Mouse (Mus musculus) lung, postnatal 0 days (tissue): ENCODE data around the gene Zbtb9. TPM values are rescaled to one million over a fixed set of nuclear protein-coding genes. Genes with fewer than 3 reads are reported as not detected.

Experiments
- ATAC-seq: fragments of 200-750 bp; cut with Nextera tagmentation; 2 replicates; pipeline ENCODE4 v1.8.0; 2017; ENCODE audit warnings: moderate library complexity
- DNase-seq: peaks from one replicate; pipeline ENCODE4 v3.0.0-alpha.2; 2016; ENCODE audit warnings: low spot score
- H3K27ac ChIP-seq: fragments of 300-500 bp; sonication (generic); 2 replicates; pipeline ENCODE4 v1.5.1; 2014; ENCODE audit warnings: antibody characterized with exemption, mild to moderate bottlenecking, low read length, mixed read lengths
- H3K27me3 ChIP-seq: fragments of 300-500 bp; sonication (generic); replicated peaks from 2 replicates; pipeline ENCODE4 v1.6.1; 2014; ENCODE audit warnings: low read length, mixed read lengths; ENCODE audit not compliant: insufficient read depth
- H3K36me3 ChIP-seq: fragments of 300-500 bp; sonication (generic); 2 replicates; pipeline ENCODE4 v1.6.1; 2014; ENCODE audit warnings: low read length, mixed read lengths; ENCODE audit not compliant: insufficient read depth
- H3K4me1 ChIP-seq: fragments of 300-500 bp; sonication (generic); 2 replicates; pipeline ENCODE4 v1.6.1; 2014; ENCODE audit warnings: antibody characterized with exemption, low read depth, low read length, mixed read lengths; ENCODE audit not compliant: insufficient read depth
- H3K4me2 ChIP-seq: fragments of 300-500 bp; sonication (generic); replicated peaks from 2 replicates; pipeline ENCODE4 v1.6.1; 2014; ENCODE audit warnings: low read depth, mild to moderate bottlenecking, low read length, moderate library complexity, mixed read lengths
- H3K4me3 ChIP-seq: fragments of 300-500 bp; sonication (generic); 2 replicates; pipeline ENCODE4 v1.5.1; 2014; ENCODE audit warnings: low read depth, low read length
- H3K9ac ChIP-seq: fragments of 300-500 bp; sonication (generic); replicated peaks from 2 replicates; pipeline ENCODE4 v1.6.1; 2014; ENCODE audit warnings: low read depth, mild to moderate bottlenecking
- H3K9me3 ChIP-seq: fragments of 300-500 bp; sonication (generic); 2 replicates; pipeline ENCODE4 v1.6.1; 2016; ENCODE audit warnings: low read length, mixed read lengths
- CTCF ChIP-seq: IDR thresholded peaks from 2 replicates; pipeline ENCODE4 v1.5.1; 2016; ENCODE audit warnings: antibody characterized with exemption, mild to moderate bottlenecking
- EP300 ChIP-seq: IDR thresholded peaks from 2 replicates; pipeline ENCODE4 v1.6.1; 2016; ENCODE audit warnings: antibody characterized with exemption, mild to moderate bottlenecking, control low read depth
- WGBS: fragments of 180-500 bp; shearing (Covaris S2); extraction: QIAGEN DNeasy Blood & Tissue Kit; methylation state at CpG from one replicate; pipeline ENCODE4 v1.1.7; 2014; 5-methylcytosine and 5-hydroxymethylcytosine counted together
- polyA plus RNA-seq: library from polyadenylated mRNA; unstranded; fragments of >200 nt; fragmentation: Nextera tagmentation; extraction: Ambion mirVana; gene quantifications from 2 replicates; pipeline ENCODE4 v1.2.1, GENCODE M21; 2015

Zbtb9 gene
- polyA plus RNA-seq, 1 experiment from 2014 or later: 9.3 TPM

DNA sequence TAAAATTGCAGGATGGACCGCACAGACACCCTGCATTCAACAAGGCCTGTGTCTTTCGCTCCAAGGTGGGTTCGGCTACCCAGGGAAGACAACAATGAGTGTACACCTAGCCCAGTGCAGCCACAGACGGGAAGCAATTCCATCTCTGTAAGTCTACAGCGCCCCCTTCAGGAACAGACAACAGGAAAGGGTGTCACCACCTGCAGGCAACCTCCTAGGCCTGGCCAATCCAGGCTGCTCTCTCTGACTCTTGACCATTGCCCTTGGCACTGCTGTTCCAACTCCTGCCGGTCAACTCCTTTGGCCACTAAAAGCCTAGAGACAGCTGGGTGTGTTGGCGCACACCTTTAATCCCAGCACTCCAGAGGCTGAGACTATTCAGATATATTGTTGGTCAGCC, 28.2 kb downstream of the Zbtb9 start:
- WGBS: 76% methylated on average over 7 of the region's 7 CpGs
- Histone ChIP-seq H3K4me2 (no peak overlapping the region), H3K4me3 (no peak overlapping the region), H3K27ac (no peak overlapping the region), H3K27me3 (no peaks in the 10 kb centered on the region), H3K36me3 (no peaks in the 10 kb centered on the region), H3K4me1 (no peaks in the 10 kb centered on the region), H3K9ac (no peak overlapping the region), H3K9me3 (no peaks in the 10 kb centered on the region)
- ATAC-seq (no peak), DNase-seq (peak; percentile 24)
- TF ChIP-seq EP300: no peak
- peak; percentile 65 for TF ChIP-seq CTCF

DNA sequence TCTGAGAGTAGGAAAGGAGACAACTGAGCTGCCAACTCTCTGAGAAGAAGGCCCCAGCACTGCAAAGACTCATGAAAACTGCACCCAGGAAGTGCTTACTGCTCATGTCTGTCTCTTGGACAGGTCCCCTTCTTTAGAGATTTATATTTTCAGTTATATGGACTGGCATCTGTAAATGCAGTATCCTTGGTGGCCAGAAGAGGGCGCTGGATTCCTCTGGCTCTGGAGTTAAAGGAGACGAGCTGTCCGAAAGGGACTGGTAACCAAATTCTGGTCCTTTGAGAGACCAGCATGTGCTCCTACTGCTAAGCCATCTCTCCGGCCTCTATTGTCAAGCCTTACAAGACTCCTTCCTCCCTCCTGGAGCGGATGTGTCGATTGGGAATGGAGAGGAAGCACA, 28.9 kb downstream of the Zbtb9 start:
- DNase-seq: peak; percentile 24

DNA sequence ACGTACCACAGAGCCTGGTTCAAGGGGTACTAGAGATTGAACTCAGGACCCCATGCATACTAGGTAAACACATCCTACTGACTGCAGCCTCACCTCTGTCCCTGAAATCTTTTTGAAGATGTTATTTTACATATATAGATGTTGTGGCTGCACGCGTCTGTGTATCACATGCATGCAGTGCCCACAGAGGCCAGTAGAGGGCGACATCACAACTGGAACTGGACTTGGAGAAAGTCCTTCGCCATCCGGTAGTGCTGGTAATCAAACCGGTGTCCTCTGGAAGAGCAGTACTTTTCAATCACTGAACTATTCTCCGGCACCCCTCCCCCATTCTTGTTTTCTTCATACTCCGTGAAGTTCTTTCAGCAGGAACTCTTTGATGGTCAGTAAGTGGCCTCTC, 31.5 kb downstream of the Zbtb9 start:
- H3K4me3 ChIP-seq: no peak overlapping the region
- no peaks in the 10 kb centered on the region for H3K27me3 ChIP-seq
- peak; percentile 51 for DNase-seq
- ATAC-seq: no peak
- WGBS: 38% methylated on average over 9 of the region's 9 CpGs
- no peaks in the 10 kb centered on the region for H3K4me1 ChIP-seq
- H3K4me2 ChIP-seq: no peak overlapping the region
- H3K9ac ChIP-seq: no peak overlapping the region
- TF ChIP-seq EP300 (no peak), CTCF (peak; percentile 84)
- H3K27ac ChIP-seq: no peak overlapping the region
- H3K36me3 ChIP-seq: no peaks in the 10 kb centered on the region
- no peaks in the 10 kb centered on the region for H3K9me3 ChIP-seq

More for the DNA sequence above, 28.9 kb downstream of the Zbtb9 start:
- no peak overlapping the region for H3K4me2 ChIP-seq
- TF ChIP-seq CTCF (peak; percentile 74), EP300 (no peak)
- no peaks in the 10 kb centered on the region for H3K9me3 ChIP-seq
- no peak for ATAC-seq
- no peaks in the 10 kb centered on the region for H3K4me1 ChIP-seq
- H3K4me3 ChIP-seq: no peak overlapping the region
- WGBS: 47% methylated on average over 6 of the region's 6 CpGs
- H3K9ac ChIP-seq: no peak overlapping the region
- no peaks in the 10 kb centered on the region for H3K27me3 ChIP-seq
- H3K27ac ChIP-seq: no peak overlapping the region
- no peaks in the 10 kb centered on the region for H3K36me3 ChIP-seq

DNA sequence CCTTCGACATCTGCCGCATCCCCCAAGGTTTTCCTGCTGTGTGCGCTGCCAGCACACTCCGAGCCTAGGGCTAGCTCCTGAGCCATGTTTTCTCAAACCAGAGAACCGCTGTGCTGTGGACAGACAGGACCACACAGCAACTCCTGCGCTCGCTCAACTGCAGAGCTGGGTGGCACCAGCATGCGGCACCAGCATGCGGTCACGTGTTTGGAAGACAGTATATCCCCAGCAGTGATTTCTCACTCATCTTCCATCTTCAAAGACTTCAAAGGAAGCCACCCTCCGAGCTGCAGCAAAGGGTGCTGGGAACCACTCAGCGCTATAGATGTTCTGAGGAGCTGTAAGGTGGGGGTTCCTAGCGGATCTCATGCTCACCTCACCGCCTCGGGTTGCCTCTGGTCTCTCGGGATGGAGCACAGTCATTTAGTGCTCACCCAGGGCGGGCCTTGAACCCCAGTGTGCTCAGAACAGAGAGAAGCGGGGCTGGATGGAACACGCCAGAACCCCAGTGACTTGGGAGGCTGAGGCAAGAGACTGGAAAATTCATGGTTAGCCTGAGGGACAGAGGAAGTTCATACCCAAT, 32.0 kb downstream of the Zbtb9 start:
- DNase-seq: no peak
- Histone ChIP-seq H3K4me1 (no peaks in the 10 kb centered on the region), H3K9me3 (no peaks in the 10 kb centered on the region), H3K4me3 (no peak overlapping the region), H3K4me2 (no peak overlapping the region), H3K27ac (no peak overlapping the region), H3K36me3 (no peaks in the 10 kb centered on the region), H3K9ac (no peak overlapping the region), H3K27me3 (no peaks in the 10 kb centered on the region)
- WGBS: 37% methylated on average over 19 of the region's 19 CpGs
- TF ChIP-seq EP300 (no peak), CTCF (no peak)
- ATAC-seq: no peak

DNA sequence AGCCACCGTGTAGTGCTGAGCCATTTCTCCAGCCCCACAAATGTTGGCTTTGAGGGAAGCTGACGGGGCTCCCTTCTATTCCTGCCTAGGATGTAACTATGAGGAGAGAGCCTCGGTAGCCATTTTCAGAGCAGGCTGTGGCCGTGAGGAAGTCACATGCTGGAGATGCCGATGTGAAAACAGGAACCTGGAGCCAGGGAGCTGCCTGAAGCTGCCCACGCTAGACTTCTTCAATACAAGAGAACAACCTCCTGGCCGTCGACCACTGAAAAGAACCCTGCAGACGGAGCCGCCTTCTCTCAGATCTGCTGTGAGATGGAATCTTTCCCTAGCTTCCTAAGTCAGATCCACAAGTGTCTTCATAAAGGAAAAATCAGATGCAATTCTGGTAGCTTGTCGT, 32.7 kb downstream of the Zbtb9 start:
- no peak overlapping the region for H3K4me3 ChIP-seq
- peak; percentile 17 for DNase-seq
- no peak for ATAC-seq
- no peak for TF ChIP-seq CTCF
- no peak for TF ChIP-seq EP300
- WGBS: 39% methylated on average over 11 of the region's 11 CpGs
- no peak overlapping the region for H3K27ac ChIP-seq
- no peaks in the 10 kb centered on the region for H3K36me3 ChIP-seq
- no peaks in the 10 kb centered on the region for H3K9me3 ChIP-seq
- no peaks in the 10 kb centered on the region for H3K27me3 ChIP-seq
- no peaks in the 10 kb centered on the region for H3K4me1 ChIP-seq
- no peak overlapping the region for H3K9ac ChIP-seq
- no peak overlapping the region for H3K4me2 ChIP-seq

DNA sequence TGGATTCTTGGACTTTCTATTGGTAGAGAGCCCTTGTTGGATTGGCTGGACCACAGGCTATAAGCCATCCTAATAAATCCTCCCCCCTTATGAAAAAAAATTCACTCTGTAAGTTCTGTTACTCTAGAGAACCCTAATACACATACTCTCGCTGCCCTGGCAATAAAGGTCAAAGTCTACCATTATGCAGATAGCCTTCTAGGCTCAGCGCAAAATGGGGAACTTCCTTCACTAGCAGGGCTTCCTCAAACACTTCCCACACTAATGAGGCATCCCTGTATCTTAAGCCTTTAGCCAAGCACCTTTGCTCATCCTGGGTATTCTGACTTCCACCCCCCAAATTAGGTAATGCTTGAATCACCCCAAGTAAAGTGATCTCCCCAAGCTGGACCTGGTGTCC, 35.3 kb downstream of the Zbtb9 start:
- WGBS: 68% methylated on average over 2 of the region's 2 CpGs
- ATAC-seq (no peak), DNase-seq (no peak)

GRCm38 (mm10) chr17:27011167-27011566, 38.2 kb downstream of the Zbtb9 start:
- WGBS: 82% methylated on average over 10 of the region's 10 CpGs
- Histone ChIP-seq H3K4me1 (no peaks in the 10 kb centered on the region), H3K9me3 (no peaks in the 10 kb centered on the region), H3K4me2 (no peak overlapping the region), H3K4me3 (no peak overlapping the region), H3K27me3 (no peaks in the 10 kb centered on the region), H3K36me3 (no peaks in the 10 kb centered on the region), H3K27ac (no peak overlapping the region), H3K9ac (no peak overlapping the region)
- ATAC-seq (no peak), DNase-seq (no peak)
- TF ChIP-seq CTCF: no peak
- TF ChIP-seq EP300: no peak

More for the DNA sequence above, 35.3 kb downstream of the Zbtb9 start:
- no peaks in the 10 kb centered on the region for H3K27me3 ChIP-seq
- H3K4me2 ChIP-seq: no peak overlapping the region
- no peak overlapping the region for H3K4me3 ChIP-seq
- no peak overlapping the region for H3K9ac ChIP-seq
- no peaks in the 10 kb centered on the region for H3K36me3 ChIP-seq
- no peak for TF ChIP-seq EP300
- H3K4me1 ChIP-seq: no peaks in the 10 kb centered on the region
- H3K9me3 ChIP-seq: no peaks in the 10 kb centered on the region
- H3K27ac ChIP-seq: no peak overlapping the region
